Mouse (Mus musculus): ENCODE measurements at regions not wholly inside any gene's neighbourhood (a gene's known extent, or its start where the extent isn't known, plus 50 kb on each side); places are given as distances from the start of the nearest gene placed in this dataset.
"Not testable (repeated sequence)": the region's sequence is repeated elsewhere in the genome, so short reads cannot be mapped to it uniquely, and the experiment has no call there.

- H3K27ac ChIP-seq (replicated peaks; ENCODE audit: low read depth, low read length) = no peak overlapping the region
- DNase-seq (no peak), ATAC-seq (ENCODE audit: low FRiP score, low TSS enrichment) (no peak)
- no peaks in the 10 kb centered on the region for H3K9me3 ChIP-seq (ENCODE audit: control insufficient read depth, low read length)
- H3K9ac ChIP-seq (replicated peaks; ENCODE audit: low read length) = no peak overlapping the region
- H3K4me1 ChIP-seq (ENCODE audit: control insufficient read depth, insufficient read depth, low read length) = no peaks in the 10 kb centered on the region
- no peaks in the 10 kb centered on the region for H3K27me3 ChIP-seq (ENCODE audit: control insufficient read depth, insufficient read depth, low read length)
- H3K36me3 ChIP-seq (ENCODE audit: control insufficient read depth, insufficient read depth, low read length) = no peaks in the 10 kb centered on the region
- H3K4me2 ChIP-seq (ENCODE audit: low read length) = no peak overlapping the region
- WGBS = 93% methylated on average over 1 of the region's 1 CpGs
- H3K4me3 ChIP-seq (replicated peaks; ENCODE audit: low read depth, low read length) = no peak overlapping the region
Measured at GRCm38 (mm10) chr6:6496789-6497188, 81.7 kb downstream of the Sem1 start.

- no peak for ATAC-seq (ENCODE audit: low FRiP score, low TSS enrichment)
- whole genome bisulfite sequencing = 95% methylated on average over 4 of the region's 4 CpGs
- H3K27me3 ChIP-seq (ENCODE audit: control insufficient read depth, insufficient read depth, low read length) = no peaks in the 10 kb centered on the region
Measured at GRCm38 (mm10) chr6:6496336-6496735, 82.1 kb downstream of the Sem1 start.

GRCm38 (mm10) chr6:6488191-6488590 lies 90.3 kb downstream of the Sem1 start:
- 85% methylated on average over 4 of the region's 4 CpGs for whole genome bisulfite sequencing
- H3K9ac ChIP-seq (replicated peaks; ENCODE audit: low read length) = no peak overlapping the region
- no peaks in the 10 kb centered on the region for H3K9me3 ChIP-seq (ENCODE audit: control insufficient read depth, low read length)
- no peak overlapping the region for H3K27ac ChIP-seq (replicated peaks; ENCODE audit: low read depth, low read length)
- H3K4me1 ChIP-seq (ENCODE audit: control insufficient read depth, insufficient read depth, low read length) = no peaks in the 10 kb centered on the region
- no peaks in the 10 kb centered on the region for H3K27me3 ChIP-seq (ENCODE audit: control insufficient read depth, insufficient read depth, low read length)
- no peak overlapping the region for H3K4me2 ChIP-seq (ENCODE audit: low read length)
- ATAC-seq (ENCODE audit: low FRiP score, low TSS enrichment) (no peak), DNase-seq (no peak)
- H3K36me3 ChIP-seq (ENCODE audit: control insufficient read depth, insufficient read depth, low read length) = no peaks in the 10 kb centered on the region
- no peak overlapping the region for H3K4me3 ChIP-seq (replicated peaks; ENCODE audit: low read depth, low read length)

More at GRCm38 (mm10) chr6:6496336-6496735, 82.1 kb downstream of the Sem1 start:
- no peak for DNase-seq
- no peaks in the 10 kb centered on the region for H3K36me3 ChIP-seq (ENCODE audit: control insufficient read depth, insufficient read depth, low read length)
- no peaks in the 10 kb centered on the region for H3K9me3 ChIP-seq (ENCODE audit: control insufficient read depth, low read length)
- H3K27ac ChIP-seq (replicated peaks; ENCODE audit: low read depth, low read length) = no peak overlapping the region
- no peak overlapping the region for H3K9ac ChIP-seq (replicated peaks; ENCODE audit: low read length)
- no peaks in the 10 kb centered on the region for H3K4me1 ChIP-seq (ENCODE audit: control insufficient read depth, insufficient read depth, low read length)
- no peak overlapping the region for H3K4me3 ChIP-seq (replicated peaks; ENCODE audit: low read depth, low read length)
- H3K4me2 ChIP-seq (ENCODE audit: low read length) = no peak overlapping the region

- not testable (repeated sequence) for DNase-seq; H3K27me3 ChIP-seq (ENCODE audit: control insufficient read depth, insufficient read depth, low read length); ATAC-seq (ENCODE audit: low FRiP score, low TSS enrichment); H3K4me1 ChIP-seq (ENCODE audit: control insufficient read depth, insufficient read depth, low read length); H3K27ac ChIP-seq (replicated peaks; ENCODE audit: low read depth, low read length); H3K9me3 ChIP-seq (ENCODE audit: control insufficient read depth, low read length); H3K4me2 ChIP-seq (ENCODE audit: low read length); H3K9ac ChIP-seq (replicated peaks; ENCODE audit: low read length); H3K36me3 ChIP-seq (ENCODE audit: control insufficient read depth, insufficient read depth, low read length); H3K4me3 ChIP-seq (replicated peaks; ENCODE audit: low read depth, low read length)
- WGBS = 76% methylated on average over 1 of the region's 1 CpGs
Measured at GRCm38 (mm10) chr6:6481596-6481995, 96.9 kb downstream of the Sem1 start.

GRCm38 (mm10) chr6:6470397-6470796 lies 108.1 kb downstream of the Sem1 start:
- no peak for ATAC-seq (ENCODE audit: low FRiP score, low TSS enrichment)
- Histone ChIP-seq H3K4me3 (replicated peaks; ENCODE audit: low read depth, low read length) (no peak overlapping the region), H3K36me3 (ENCODE audit: control insufficient read depth, insufficient read depth, low read length) (no peaks in the 10 kb centered on the region), H3K27me3 (ENCODE audit: control insufficient read depth, insufficient read depth, low read length) (no peaks in the 10 kb centered on the region), H3K4me2 (ENCODE audit: low read length) (no peak overlapping the region), H3K9me3 (ENCODE audit: control insufficient read depth, low read length) (no peaks in the 10 kb centered on the region), H3K9ac (replicated peaks; ENCODE audit: low read length) (no peak overlapping the region), H3K27ac (replicated peaks; ENCODE audit: low read depth, low read length) (no peak overlapping the region), H3K4me1 (ENCODE audit: control insufficient read depth, insufficient read depth, low read length) (no peaks in the 10 kb centered on the region)
- DNase-seq = no peak
- WGBS = 79% methylated on average over 8 of the region's 8 CpGs

GRCm38 (mm10) chr6:6467526-6467925 lies 110.9 kb downstream of the Sem1 start:
- Histone ChIP-seq H3K4me2 (ENCODE audit: low read length) (no peak overlapping the region), H3K9ac (replicated peaks; ENCODE audit: low read length) (no peak overlapping the region), H3K4me1 (ENCODE audit: control insufficient read depth, insufficient read depth, low read length) (peaks cover 9% of the 10 kb centered on the region), H3K27ac (replicated peaks; ENCODE audit: low read depth, low read length) (no peak overlapping the region), H3K27me3 (ENCODE audit: control insufficient read depth, insufficient read depth, low read length) (no peaks in the 10 kb centered on the region), H3K36me3 (ENCODE audit: control insufficient read depth, insufficient read depth, low read length) (no peaks in the 10 kb centered on the region), H3K4me3 (replicated peaks; ENCODE audit: low read depth, low read length) (no peak overlapping the region), H3K9me3 (ENCODE audit: control insufficient read depth, low read length) (no peaks in the 10 kb centered on the region)
- no peak for ATAC-seq (ENCODE audit: low FRiP score, low TSS enrichment)
- no peak for DNase-seq
- WGBS = 34% methylated on average over 1 of the region's 1 CpGs

- Histone ChIP-seq H3K4me1 (ENCODE audit: control insufficient read depth, insufficient read depth, low read length) (peaks cover 9% of the 10 kb centered on the region), H3K27me3 (ENCODE audit: control insufficient read depth, insufficient read depth, low read length) (no peaks in the 10 kb centered on the region), H3K9ac (replicated peaks; ENCODE audit: low read length) (no peak overlapping the region), H3K36me3 (ENCODE audit: control insufficient read depth, insufficient read depth, low read length) (no peaks in the 10 kb centered on the region), H3K4me2 (ENCODE audit: low read length) (no peak overlapping the region), H3K4me3 (replicated peaks; ENCODE audit: low read depth, low read length) (no peak overlapping the region), H3K27ac (replicated peaks; ENCODE audit: low read depth, low read length) (no peak overlapping the region), H3K9me3 (ENCODE audit: control insufficient read depth, low read length) (no peaks in the 10 kb centered on the region)
- ATAC-seq (ENCODE audit: low FRiP score, low TSS enrichment) (no peak), DNase-seq (no peak)
- WGBS = 51% methylated on average over 2 of the region's 2 CpGs
Measured at GRCm38 (mm10) chr6:6466231-6466630, 112.2 kb downstream of the Sem1 start.

- peak; percentile 66 for DNase-seq
- Histone ChIP-seq H3K4me1 (ENCODE audit: control insufficient read depth, insufficient read depth, low read length) (peaks cover 16% of the 10 kb centered on the region), H3K4me2 (ENCODE audit: low read length) (no peak overlapping the region), H3K27ac (replicated peaks; ENCODE audit: low read depth, low read length) (no peak overlapping the region), H3K4me3 (replicated peaks; ENCODE audit: low read depth, low read length) (no peak overlapping the region), H3K9me3 (ENCODE audit: control insufficient read depth, low read length) (no peaks in the 10 kb centered on the region), H3K9ac (replicated peaks; ENCODE audit: low read length) (no peak overlapping the region), H3K36me3 (ENCODE audit: control insufficient read depth, insufficient read depth, low read length) (no peaks in the 10 kb centered on the region), H3K27me3 (ENCODE audit: control insufficient read depth, insufficient read depth, low read length) (no peaks in the 10 kb centered on the region)
- WGBS = 22% methylated on average over 7 of the region's 7 CpGs
- ATAC-seq (ENCODE audit: low FRiP score, low TSS enrichment) = peak; percentile 60; the same call in 1 of the 2 replicates
Measured at GRCm38 (mm10) chr6:6463807-6464470, 114.5 kb downstream of the Sem1 start.

- peak overlapping the region; percentile 52; the same call in 1 of the 2 replicates for H3K27ac ChIP-seq (replicated peaks; ENCODE audit: low read depth, low read length)
- DNase-seq = no peak
Measured at GRCm38 (mm10) chr6:6459918-6460239, 118.6 kb downstream of the Sem1 start.

More at GRCm38 (mm10) chr6:6459918-6460239, 118.6 kb downstream of the Sem1 start:
- H3K36me3 ChIP-seq (ENCODE audit: control insufficient read depth, insufficient read depth, low read length) = no peaks in the 10 kb centered on the region
- H3K27me3 ChIP-seq (ENCODE audit: control insufficient read depth, insufficient read depth, low read length) = no peaks in the 10 kb centered on the region
- 13% methylated on average over 2 of the region's 2 CpGs for WGBS
- peak; percentile 32; the same call in 1 of the 2 replicates for ATAC-seq (ENCODE audit: low FRiP score, low TSS enrichment)
- no peaks in the 10 kb centered on the region for H3K9me3 ChIP-seq (ENCODE audit: control insufficient read depth, low read length)
- peak overlapping the region; percentile 45 for H3K4me2 ChIP-seq (ENCODE audit: low read length)
- H3K4me1 ChIP-seq (ENCODE audit: control insufficient read depth, insufficient read depth, low read length) = peaks cover 16% of the 10 kb centered on the region
- no peak overlapping the region for H3K9ac ChIP-seq (replicated peaks; ENCODE audit: low read length)
- H3K4me3 ChIP-seq (replicated peaks; ENCODE audit: low read depth, low read length) = no peak overlapping the region; the same call in 1 of the 2 replicates

All from midbrain, embryonic 14.5 days (tissue).